Comparison of ENCODE assay signal across 8 mouse cellular contexts in the genomic region with DNA sequence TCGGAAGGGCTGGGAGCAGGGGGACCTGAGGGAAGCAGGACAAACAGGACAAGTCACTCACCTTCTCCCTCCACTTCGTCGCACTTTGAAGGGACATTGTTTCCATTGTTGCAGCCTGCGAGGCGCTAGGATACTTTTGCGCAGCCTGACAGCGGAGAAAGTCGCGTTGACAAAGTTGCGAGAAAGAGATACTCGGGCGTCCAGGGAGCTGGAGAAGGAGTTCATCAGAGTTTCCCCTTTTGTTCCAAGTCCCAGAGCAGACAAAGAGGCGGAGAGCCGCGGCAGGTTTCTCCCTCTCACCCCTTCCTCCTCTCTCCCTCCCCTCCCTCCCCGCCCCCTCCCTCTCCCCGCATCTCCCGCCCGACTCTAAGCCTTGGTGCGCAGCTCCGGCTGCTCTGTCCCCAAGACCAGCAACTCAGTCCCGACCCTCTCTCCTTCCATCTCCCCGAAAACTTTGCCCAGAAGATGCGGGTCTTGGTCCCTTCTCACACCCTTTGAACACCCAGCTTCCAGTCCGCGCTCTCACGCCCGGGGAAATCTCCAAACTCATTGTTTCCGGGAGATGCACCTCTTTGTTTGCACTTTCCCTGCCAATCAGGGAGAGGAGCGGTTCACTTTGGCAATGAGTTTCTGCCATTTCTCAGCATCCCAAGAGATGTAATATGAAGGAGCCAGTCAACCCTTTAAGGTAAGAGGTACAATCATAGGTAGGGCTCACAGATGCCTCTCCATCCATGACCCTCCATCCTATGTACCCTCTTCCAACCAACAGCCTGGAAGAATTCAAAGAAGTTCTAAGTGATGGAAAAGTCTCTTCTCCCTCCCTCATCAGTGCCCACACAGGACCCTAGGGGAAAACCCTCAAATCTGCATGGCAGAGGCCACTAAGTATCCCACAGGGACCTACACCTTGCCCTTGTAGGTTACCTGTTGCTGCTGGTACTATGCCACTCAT.
DNase-seq lines count a peak whose midpoint lies in the region; ATAC-seq and TF ChIP-seq lines count a peak whose summit lies in the region.

No protein-coding gene starts in this region.

- ATAC-seq in forebrain, embryonic 12.5 days (ENCODE audit: low FRiP score): peak; percentile 82
- peak; percentile 51 for ATAC-seq in hindbrain, embryonic 16.5 days
- peak; percentile 66 for ATAC-seq in lung, embryonic 16.5 days (ENCODE audit: low read depth)

- TF ChIP-seq CTCF in spleen, adult 2 months (IDR thresholded peaks at IDR 0.05; ENCODE audit: extremely low read depth, insufficient read depth, insufficient read length, insufficient replicate concordance): no peak

- H3K27ac ChIP-seq in spleen, adult 2 months (ENCODE audit: insufficient read depth, low read length): no peak overlapping the region
- peak overlapping the region; percentile 53; the same call in 1 of the 2 replicates for H3K27ac ChIP-seq in forebrain, embryonic 12.5 days
- H3K27ac ChIP-seq in hindbrain, embryonic 16.5 days (ENCODE audit: low read depth, low read length): no peak overlapping the region; the same call in 1 of the 2 replicates
- no peak overlapping the region for H3K27ac ChIP-seq in lung, embryonic 16.5 days (ENCODE audit: low read length)

- H3K9me3 ChIP-seq in forebrain, embryonic 12.5 days: no peaks in the 10 kb centered on the region
- H3K9me3 ChIP-seq in hindbrain, embryonic 16.5 days (ENCODE audit: control insufficient read depth, low read length): no peaks in the 10 kb centered on the region
- no peaks in the 10 kb centered on the region for H3K9me3 ChIP-seq in lung, embryonic 16.5 days (ENCODE audit: control insufficient read depth, low read length)

- H3K4me1 ChIP-seq in spleen, adult 2 months (ENCODE audit: control insufficient read depth, insufficient read depth, insufficient read length): peaks cover 2% of the 10 kb centered on the region; the same call in 1 of the 2 replicates
- H3K4me1 ChIP-seq in forebrain, embryonic 12.5 days: peaks cover 51% of the 10 kb centered on the region
- peaks cover 14% of the 10 kb centered on the region for H3K4me1 ChIP-seq in hindbrain, embryonic 16.5 days (ENCODE audit: control insufficient read depth, insufficient read depth, low read depth, low read length)
- peaks cover 19% of the 10 kb centered on the region for H3K4me1 ChIP-seq in lung, embryonic 16.5 days (replicated peaks; ENCODE audit: control insufficient read depth, insufficient read depth, low read length)

- peak overlapping the region; percentile 58 for H3K4me3 ChIP-seq in spleen, adult 2 months (ENCODE audit: extremely low read depth, insufficient read depth, insufficient read length)
- peak overlapping the region; percentile 66 for H3K4me3 ChIP-seq in forebrain, embryonic 12.5 days (replicated peaks)
- peak overlapping the region; percentile 46 for H3K4me3 ChIP-seq in hindbrain, embryonic 16.5 days (ENCODE audit: low read length)
- peak overlapping the region; percentile 63 for H3K4me3 ChIP-seq in lung, embryonic 16.5 days (ENCODE audit: low read length)

- DNase-seq in spleen, adult 2 months (ENCODE audit: low read depth in 1 of 2, low spot score in 2 of 2): peak in 1 of 2 experiments; percentile 4
- no peak for DNase-seq in spleen, adult 12 weeks (ENCODE audit: low spot score)
- peak; percentile 25 for DNase-seq in splenic B cell, adult 2 months (ENCODE audit: low read depth, low spot score)
- DNase-seq in c-Kit-positive CD71-positive TER-119-positive erythroid progenitor cells, embryonic 14.5 days (ENCODE audit: low spot score): no peak
- DNase-seq in layer of hippocampus, adult 11-12 months (ENCODE audit: low spot score): no peak

- WGBS in spleen, adult 2 months: 2% methylated on average over 29 of the region's 30 CpGs
- WGBS in forebrain, embryonic 12.5 days: under 1% methylated on average over 27 of the region's 30 CpGs
- WGBS in hindbrain, embryonic 16.5 days: under 1% methylated on average over 30 of the region's 30 CpGs
- under 1% methylated on average over 30 of the region's 30 CpGs for WGBS in lung, embryonic 16.5 days

- H3K9ac ChIP-seq in forebrain, embryonic 12.5 days: peak overlapping the region; percentile 86
- peak overlapping the region; percentile 69 for H3K9ac ChIP-seq in hindbrain, embryonic 16.5 days (ENCODE audit: low read depth, low read length)
- peak overlapping the region; percentile 72 for H3K9ac ChIP-seq in lung, embryonic 16.5 days (ENCODE audit: low read length)

- peaks cover 15% of the 10 kb centered on the region for H3K27me3 ChIP-seq in spleen, adult 2 months (ENCODE audit: control insufficient read depth, insufficient read depth, low read length)
- peaks cover 28% of the 10 kb centered on the region for H3K27me3 ChIP-seq in forebrain, embryonic 12.5 days
- peaks cover 6% of the 10 kb centered on the region for H3K27me3 ChIP-seq in hindbrain, embryonic 16.5 days (replicated peaks; ENCODE audit: control insufficient read depth, insufficient read depth, low read length)
- H3K27me3 ChIP-seq in lung, embryonic 16.5 days (ENCODE audit: control insufficient read depth, insufficient read depth, low read depth, low read length): no peaks in the 10 kb centered on the region
- H3K27me3 ChIP-seq in splenic B cell, adult 2 months (ENCODE audit: control insufficient read depth, insufficient read depth, low read length, poor library complexity, severe bottlenecking): peaks cover 2% of the 10 kb centered on the region; the same call in 1 of the 2 replicates

- TF ChIP-seq POLR2A in spleen, adult 2 months (IDR thresholded peaks at IDR 0.05; ENCODE audit: low read depth, low read length): no peak

- H3K36me3 ChIP-seq in spleen, adult 2 months (ENCODE audit: control insufficient read depth, insufficient read depth, low read length): no peaks in the 10 kb centered on the region
- no peaks in the 10 kb centered on the region for H3K36me3 ChIP-seq in forebrain, embryonic 12.5 days (replicated peaks)
- H3K36me3 ChIP-seq in hindbrain, embryonic 16.5 days (ENCODE audit: control insufficient read depth, insufficient read depth, low read length): no peaks in the 10 kb centered on the region
- no peaks in the 10 kb centered on the region for H3K36me3 ChIP-seq in lung, embryonic 16.5 days (ENCODE audit: control insufficient read depth, insufficient read depth, low read length)
- no peaks in the 10 kb centered on the region for H3K36me3 ChIP-seq in splenic B cell, adult 2 months (ENCODE audit: control insufficient read depth, insufficient read depth, low read length, poor library complexity, severe bottlenecking)

- peak overlapping the region; percentile 76 for H3K4me2 ChIP-seq in forebrain, embryonic 12.5 days
- peak overlapping the region; percentile 82 for H3K4me2 ChIP-seq in hindbrain, embryonic 16.5 days (ENCODE audit: low read length)
- H3K4me2 ChIP-seq in lung, embryonic 16.5 days (ENCODE audit: low read depth, low read length): peak overlapping the region; percentile 78
